Mouse (Mus musculus) left cerebral cortex, adult 2 months (tissue): ENCODE measurements around the gene Mpst. TPM values are rescaled to one million over a fixed set of nuclear protein-coding genes. Genes with fewer than 3 reads are reported as not detected.
A peak's percentile ranks its signal among the peaks of the same experiment; 100 is the strongest.

ENCODE experiments used
- DNase-seq, 2 experiments: peaks; one replicate each; pipeline ENCODE4 v3.0.0; 2021 to 2022; ENCODE audit warnings: low spot score in 2 of 2, mixed read lengths in 1 of 2; ENCODE audit errors: extremely low spot score in 1 of 2
- H3K27ac ChIP-seq: fragments of 200-600 bp; 2 replicates; pipeline ENCODE4 v1.8.1; 2022
- H3K4me3 ChIP-seq: fragments of 200-600 bp; 2 replicates; pipeline ENCODE4 v1.8.1; 2022
- CTCF ChIP-seq: fragments of 200-600 bp; IDR thresholded peaks from 2 replicates; pipeline ENCODE4 v1.8.1; 2022; ENCODE audit warnings: antibody characterized with exemption, mild to moderate bottlenecking, moderate library complexity
- intact Hi-C: fragments of 180-260 bp; cut with DNase I; formaldehyde crosslinking; loops from one replicate; pipeline ENCODE4 v1.15.1; 2025
- total RNA-seq, 2 experiments: library from RNA; stranded (reverse); gene quantifications; 2 replicates each; pipeline ENCODE4 v1.2.3; 2021

Gene Mpst
- total RNA-seq, 2 experiments from 2014 or later = 31.7 to 31.8 TPM

- peak overlapping the region; percentile 84 for H3K27ac ChIP-seq
- DNase-seq = no peak
- H3K4me3 ChIP-seq = no peak overlapping the region
- intact Hi-C loops = loop anchor here (10.0 kb wide), 1 partner anchor 277 kb away; the partner anchor contains the start of gene Elfn2
- TF ChIP-seq CTCF = no peak
Measured at GRCm38 (mm10) chr15:78438018-78438394, 31.8 kb downstream of the Mpst start.

- H3K4me3 ChIP-seq = no peak overlapping the region
- no peak for DNase-seq
- peak overlapping the region; percentile 24; the same call in 1 of the 2 replicates for H3K27ac ChIP-seq
- intact Hi-C loops = loop anchor here (10.0 kb wide), 1 partner anchor 276 kb away; the partner anchor contains the start of gene Elfn2
- no peak for TF ChIP-seq CTCF
Measured at GRCm38 (mm10) chr15:78438505-78438904, 32.3 kb downstream of the Mpst start.

- TF ChIP-seq CTCF = no peak
- H3K27ac ChIP-seq = peak overlapping the region; percentile 24; the same call in 1 of the 2 replicates
- H3K4me3 ChIP-seq = no peak overlapping the region
- intact Hi-C loops = loop anchor here (10.0 kb wide), 1 partner anchor 276 kb away; the partner anchor contains the start of gene Elfn2
- no peak for DNase-seq
Measured at GRCm38 (mm10) chr15:78438973-78439372, 32.8 kb downstream of the Mpst start.

- no peak for DNase-seq
- intact Hi-C loops = loop anchor here (10.0 kb wide), 1 partner anchor 303 kb away; no protein-coding TSS in a partner anchor
- Histone ChIP-seq H3K4me3 (no peak overlapping the region), H3K27ac (no peak overlapping the region)
- TF ChIP-seq CTCF = no peak
Measured at GRCm38 (mm10) chr15:78442231-78442630, 36.0 kb downstream of the Mpst start.

- intact Hi-C loops = loop anchor here (10.0 kb wide), 1 partner anchor 301 kb away; no protein-coding TSS in a partner anchor
- Histone ChIP-seq H3K27ac (no peak overlapping the region), H3K4me3 (no peak overlapping the region)
- DNase-seq = no peak
- TF ChIP-seq CTCF = no peak
Measured at GRCm38 (mm10) chr15:78443857-78444256, 37.6 kb downstream of the Mpst start.

GRCm38 (mm10) chr15:78447121-78447520, 40.9 kb downstream of the Mpst start:
- no peak for TF ChIP-seq CTCF
- peak overlapping the region; percentile 16; the same call in 1 of the 2 replicates for H3K27ac ChIP-seq
- no peak overlapping the region for H3K4me3 ChIP-seq
- intact Hi-C loops = loop anchor here (2.0 to 10.0 kb wide), 3 partner anchors 65 to 298 kb away; partner anchors contain the start of gene Sstr3
- DNase-seq = no peak

- peak; percentile 92 for TF ChIP-seq CTCF
- intact Hi-C loops = loop anchor here (1.0 to 10.0 kb wide), 5 partner anchors 64 to 297 kb away; partner anchors contain the start of gene Sstr3
- Histone ChIP-seq H3K4me3 (peak overlapping the region; percentile 48), H3K27ac (peak overlapping the region; percentile 89)
- peak; percentile 91 to 95 for DNase-seq
Measured at GRCm38 (mm10) chr15:78447746-78448535, 41.7 kb downstream of the Mpst start.

GRCm38 (mm10) chr15:78449131-78449530, 42.9 kb downstream of the Mpst start:
- TF ChIP-seq CTCF = no peak

GRCm38 (mm10) chr15:78449694-78450418, 43.6 kb downstream of the Mpst start:
- DNase-seq = no peak
- no peak overlapping the region for H3K4me3 ChIP-seq
- peak overlapping the region; percentile 63; the same call in 1 of the 2 replicates for H3K27ac ChIP-seq
- intact Hi-C loops = loop anchor here (5.0 to 10.0 kb wide), 2 partner anchors 62 to 295 kb away; no protein-coding TSS in a partner anchor
- TF ChIP-seq CTCF = no peak

More at GRCm38 (mm10) chr15:78449131-78449530, 42.9 kb downstream of the Mpst start:
- H3K27ac ChIP-seq = no peak overlapping the region
- intact Hi-C loops = loop anchor here (5.0 to 10.0 kb wide), 2 partner anchors 63 to 296 kb away; no protein-coding TSS in a partner anchor
- DNase-seq = no peak
- no peak overlapping the region for H3K4me3 ChIP-seq

- peak overlapping the region; percentile 47; the same call in 1 of the 2 replicates for H3K27ac ChIP-seq
- TF ChIP-seq CTCF = no peak; the same call in 1 of the 2 replicates
- intact Hi-C loops = no loop called here
Measured at GRCm38 (mm10) chr15:78450419-78450768, 44.2 kb downstream of the Mpst start.

GRCm38 (mm10) chr15:78451201-78451600, 45.0 kb downstream of the Mpst start:
- no peak for DNase-seq
- no peak for TF ChIP-seq CTCF
- Histone ChIP-seq H3K4me3 (no peak overlapping the region), H3K27ac (no peak overlapping the region)
- intact Hi-C loops = no loop called here

More at GRCm38 (mm10) chr15:78450419-78450768, 44.2 kb downstream of the Mpst start:
- no peak overlapping the region for H3K4me3 ChIP-seq
- DNase-seq = no peak
